Mouse (Mus musculus) forebrain, embryonic 10.5 days (tissue): Measurements from ENCODE around the gene Actb. TPM values are rescaled to one million over a fixed set of nuclear protein-coding genes. Genes with fewer than 3 reads are reported as not detected.

Experiments used
- polyA plus RNA-seq: library from polyadenylated mRNA; unstranded; fragments of >200 nt; fragmentation: Nextera tagmentation; extraction: Ambion mirVana; gene quantifications from 2 replicates; pipeline ENCODE4 v1.2.1, GENCODE M21; 2016

Gene Actb
- polyA plus RNA-seq, 1 experiment from 2014 or later: 12,868 TPM

Other genes with a start within 250 kb of the Actb start
- 19.8 and 21.4 TPM in 2 replicates for gene Slc29a4, start 214.2 kb downstream of the Actb start, polyA plus RNA-seq
- gene Tnrc18, start 89.1 kb downstream of the Actb start, polyA plus RNA-seq: 21.5 and 22.7 TPM in 2 replicates
- 24.2 and 25.1 TPM in 2 replicates for gene Fbxl18, start 11.3 kb downstream of the Actb start, polyA plus RNA-seq
- 676 and 689 TPM in 2 replicates for gene Fscn1, start 53.6 kb upstream of the Actb start, polyA plus RNA-seq
- 44.4 and 48.0 TPM in 2 replicates for gene Rnf216, start 206.2 kb upstream of the Actb start, polyA plus RNA-seq
- 0.02 TPM in 1 of 2 replicates, not detected in the other for gene Olfr718-ps1, start 240.8 kb upstream of the Actb start, polyA plus RNA-seq